ENCODE assay signal across 9 mouse cellular contexts in genomic region chr8:69874155-69874554, GRCm38 (mm10). TPM values are rescaled to one million over a fixed set of nuclear protein-coding genes. Genes with fewer than 3 reads are reported as not detected.
DNase-seq lines count a peak whose midpoint lies in the region; ATAC-seq and TF ChIP-seq lines count a peak whose summit lies in the region.
"Had no signal": no experiment of that assay in that cellular context is flagged by ENCODE, and none has a peak within 500 bp of the region (broad histone marks: within the 10 kb centered on the region; RNA-seq: fewer than 3 reads in every experiment).

No protein-coding gene starts in this region.

- no peaks in the 10 kb centered on the region for H3K9me3 ChIP-seq in hindbrain, embryonic 10.5 days
- H3K9me3 ChIP-seq in hindbrain, embryonic 12.5 days (replicated peaks), result no peaks in the 10 kb centered on the region
- H3K9me3 ChIP-seq in MEL (replicated peaks; ENCODE audit: insufficient read depth, low read length), result no peaks in the 10 kb centered on the region
- H3K9me3 ChIP-seq in lung, postnatal 0 days (ENCODE audit: low read length), result no peaks in the 10 kb centered on the region
- H3K9me3 ChIP-seq: limb, embryonic 15.5 days had no signal

- WGBS in hindbrain, embryonic 10.5 days, result 15% methylated on average over 9 of the region's 9 CpGs
- WGBS in hindbrain, embryonic 12.5 days, result 12% methylated on average over 9 of the region's 9 CpGs
- 7% methylated on average over 9 of the region's 9 CpGs for WGBS in lung, postnatal 0 days

- DNase-seq in hindbrain, embryonic 10.5 days (ENCODE audit: low spot score), result peak; percentile 74
- DNase-seq in 3T3-L1 (ENCODE audit: low read depth, low spot score) (peak; percentile 90), MEL (ENCODE audit: low read depth, low spot score) (peak; percentile 71)
- peak; percentile 48 to 69 for DNase-seq in cerebellum, postnatal 4 days (ENCODE audit: low spot score in 2 of 2)
- DNase-seq in hindlimb bud, embryonic 11.5 days (ENCODE audit: extremely low spot score, low read depth, low spot score), result peak; percentile 64
- peak; percentile 77 for DNase-seq in lung, postnatal 0 days (ENCODE audit: low spot score)
- DNase-seq in testis, postnatal 10 days (ENCODE audit: low spot score), result peak; percentile 82

- TF ChIP-seq CTCF in MEL (IDR thresholded peaks at IDR 0.05 in 2 of 3, conservative IDR thresholded peaks at IDR 0.05 in 1 of 3; ENCODE audit: control insufficient read depth in 1 of 3, insufficient read depth in 1 of 3, low read depth in 2 of 3, low read length in 3 of 3, poor library complexity in 1 of 3, severe bottlenecking in 1 of 3), result peak; percentile 71 to 89 (median 87)
- TF ChIP-seq CTCF in lung, postnatal 0 days (IDR thresholded peaks at IDR 0.05), result peak; percentile 85

- H3K27me3 ChIP-seq in hindbrain, embryonic 10.5 days (ENCODE audit: insufficient read depth, poor library complexity, severe bottlenecking), result peaks cover 33% of the 10 kb centered on the region
- H3K27me3 ChIP-seq in hindbrain, embryonic 12.5 days, result peaks cover 28% of the 10 kb centered on the region
- no peaks in the 10 kb centered on the region for H3K27me3 ChIP-seq in MEL (ENCODE audit: control insufficient read depth in 1 of 2, insufficient read depth in 2 of 2, low read length in 2 of 2)
- H3K27me3 ChIP-seq in lung, postnatal 0 days (replicated peaks; ENCODE audit: insufficient read depth, low read length), result no peaks in the 10 kb centered on the region

- no peak for ATAC-seq in hindbrain, embryonic 12.5 days (ENCODE audit: low FRiP score)
- no peak for ATAC-seq in lung, postnatal 0 days

- TF ChIP-seq EP300 in MEL (IDR thresholded peaks at IDR 0.05; ENCODE audit: low read depth in 1 of 2, low read length in 2 of 2), result no peak
- TF ChIP-seq EP300 in lung, postnatal 0 days (IDR thresholded peaks at IDR 0.05), result no peak

- H3K9ac ChIP-seq in hindbrain, embryonic 12.5 days, result no peak overlapping the region
- H3K9ac ChIP-seq in MEL (ENCODE audit: control insufficient read depth, low read depth, low read length, poor library complexity, severe bottlenecking), result no peak overlapping the region
- no peak overlapping the region for H3K9ac ChIP-seq in lung, postnatal 0 days (replicated peaks; ENCODE audit: low read depth)
- H3K9ac ChIP-seq: limb, embryonic 15.5 days had no signal

- TF ChIP-seq POLR2A in MEL (IDR thresholded peaks at IDR 0.05; ENCODE audit: control insufficient read depth in 1 of 2, insufficient read depth in 1 of 2, low read depth in 1 of 2, low read length in 2 of 2, poor library complexity in 1 of 2), result no peak

- H3K4me1 ChIP-seq in hindbrain, embryonic 10.5 days (replicated peaks), result 0 out of 2 replicates have a peak, but pooled peaks cover 4% of the 10 kb centered on the region
- no peaks in the 10 kb centered on the region for H3K4me1 ChIP-seq in hindbrain, embryonic 12.5 days
- no peaks in the 10 kb centered on the region for H3K4me1 ChIP-seq in MEL (ENCODE audit: control insufficient read depth in 1 of 2, insufficient read depth in 2 of 2, low read length in 2 of 2)
- H3K4me1 ChIP-seq in lung, postnatal 0 days (ENCODE audit: insufficient read depth, low read depth, low read length), result no peaks in the 10 kb centered on the region

- H3K4me2 ChIP-seq in hindbrain, embryonic 12.5 days (replicated peaks), result no peak overlapping the region
- no peak overlapping the region for H3K4me2 ChIP-seq in lung, postnatal 0 days (replicated peaks; ENCODE audit: low read depth, low read length)
- H3K4me2 ChIP-seq: limb, embryonic 15.5 days had no signal

- TF ChIP-seq RAD21 in MEL (IDR thresholded peaks at IDR 0.05; ENCODE audit: low read depth, low read length), result peak; percentile 90

- H3K27ac ChIP-seq in hindbrain, embryonic 10.5 days, result no peak overlapping the region
- no peak overlapping the region for H3K27ac ChIP-seq in hindbrain, embryonic 12.5 days
- no peak overlapping the region for H3K27ac ChIP-seq in MEL (ENCODE audit: control insufficient read depth, low read depth, low read length)
- no peak overlapping the region for H3K27ac ChIP-seq in lung, postnatal 0 days (ENCODE audit: low read length)
- H3K27ac ChIP-seq: limb, embryonic 15.5 days had no signal

- no peaks in the 10 kb centered on the region for H3K79me2 ChIP-seq in MEL (ENCODE audit: control insufficient read depth, insufficient read depth, low read length, poor library complexity)

- H3K36me3 ChIP-seq in hindbrain, embryonic 10.5 days, result peaks cover 27% of the 10 kb centered on the region
- peaks cover 15% of the 10 kb centered on the region for H3K36me3 ChIP-seq in hindbrain, embryonic 12.5 days
- H3K36me3 ChIP-seq in MEL (ENCODE audit: control insufficient read depth in 1 of 2, insufficient read depth in 2 of 2, low read length in 2 of 2), result no peaks in the 10 kb centered on the region
- no peaks in the 10 kb centered on the region for H3K36me3 ChIP-seq in lung, postnatal 0 days (ENCODE audit: insufficient read depth, low read length)
- H3K36me3 ChIP-seq: limb, embryonic 15.5 days had no signal

- H3K4me3 ChIP-seq in hindbrain, embryonic 10.5 days, result no peak overlapping the region
- H3K4me3 ChIP-seq in hindbrain, embryonic 12.5 days, result no peak overlapping the region
- no peak overlapping the region for H3K4me3 ChIP-seq in MEL (ENCODE audit: control insufficient read depth in 1 of 2, insufficient read depth in 1 of 2, low read depth in 2 of 2, low read length in 2 of 2)
- no peak overlapping the region for H3K4me3 ChIP-seq in lung, postnatal 0 days (ENCODE audit: low read depth, low read length)
- H3K4me3 ChIP-seq: limb, embryonic 15.5 days had no signal

TF ChIP-seq in MEL, 35 proteins besides CTCF, POLR2A, EP300 and RAD21:
- TF ChIP-seq ZC3H11A (IDR thresholded peaks at IDR 0.05; ENCODE audit: low read depth, low read length) (peak; percentile 90), SIN3A (IDR thresholded peaks at IDR 0.05; ENCODE audit: low read length) (peak; percentile 30; the same call in 1 of the 2 replicates), ZNF384 (IDR thresholded peaks at IDR 0.05; ENCODE audit: low read depth, low read length) (peak; percentile 63), POLR2AphosphoS2 (IDR thresholded peaks at IDR 0.05; ENCODE audit: low read length) (no peak), SMC3 (IDR thresholded peaks at IDR 0.05; ENCODE audit: low read depth, low read length) (peak; percentile 91), ELF1 (IDR thresholded peaks at IDR 0.05; ENCODE audit: low read depth, low read length) (no peak), CHD2 (IDR thresholded peaks at IDR 0.05; ENCODE audit: low read length) (no peak), MEF2A (IDR thresholded peaks at IDR 0.05; ENCODE audit: extremely low read depth, insufficient replicate concordance, low read depth, low read length, poor library complexity, severe bottlenecking) (no peak), BHLHE40 (IDR thresholded peaks at IDR 0.05; ENCODE audit: borderline replicate concordance, low read depth, low read length) (no peak)

RNA-seq across cellular contexts. Expression of gene Cilp2, which starts 13.3 kb away (rescaled TPM):
- polyA plus RNA-seq in hindbrain, embryonic 10.5 days (2016; fragmentation: Nextera tagmentation; extraction: Ambion mirVana), result 0.44 and 0.47 TPM in 2 replicates
- polyA plus RNA-seq in hindbrain, embryonic 12.5 days (2016; fragmentation: Nextera tagmentation; extraction: Ambion mirVana), result 1.2 and 1.5 TPM in 2 replicates
- total RNA-seq in MEL (2012; rRNA removed), result 0.04 TPM in 1 of 2 replicates, not detected in the other
- under 1 TPM in 1 of 2 experiments, not detected in 1; 0.03 TPM for polyA plus RNA-seq in MEL (2012; ENCODE audit: insufficient read depth in 1 of 2, insufficient read length in 2 of 2, low read depth in 1 of 2, low replicate concordance in 2 of 2, missing spikeins in 1 of 2)
- polyA plus RNA-seq in lung, postnatal 0 days (2015; fragmentation: Nextera tagmentation; extraction: Ambion mirVana), result 0.17 and 0.36 TPM in 2 replicates

RNA-seq across cellular contexts. Expression of gene Tssk6, which starts 27.8 kb away (rescaled TPM):
- 4.7 and 4.8 TPM in 2 replicates for polyA plus RNA-seq in hindbrain, embryonic 10.5 days (2016; fragmentation: Nextera tagmentation; extraction: Ambion mirVana)
- polyA plus RNA-seq in hindbrain, embryonic 12.5 days (2016; fragmentation: Nextera tagmentation; extraction: Ambion mirVana), result 4.1 and 4.7 TPM in 2 replicates
- total RNA-seq in MEL (2012; rRNA removed), result 2.1 and 3.4 TPM in 2 replicates
- 1 to 10 TPM in 1 of 2 experiments, not detected in 1; 3.8 TPM for polyA plus RNA-seq in MEL (2012; ENCODE audit: insufficient read depth in 1 of 2, insufficient read length in 2 of 2, low read depth in 1 of 2, low replicate concordance in 2 of 2, missing spikeins in 1 of 2)
- polyA plus RNA-seq in lung, postnatal 0 days (2015; fragmentation: Nextera tagmentation; extraction: Ambion mirVana), result 1.9 and 2.3 TPM in 2 replicates

RNA-seq across cellular contexts. Expression of gene Ndufa13, which starts 28.2 kb away (rescaled TPM):
- polyA plus RNA-seq in hindbrain, embryonic 10.5 days (2016; fragmentation: Nextera tagmentation; extraction: Ambion mirVana), result 166 and 177 TPM in 2 replicates
- 160 and 167 TPM in 2 replicates for polyA plus RNA-seq in hindbrain, embryonic 12.5 days (2016; fragmentation: Nextera tagmentation; extraction: Ambion mirVana)
- 114 and 122 TPM in 2 replicates for total RNA-seq in MEL (2012; rRNA removed)
- 10 to 100 TPM in 1 of 2 experiments, not detected in 1; 97.7 TPM for polyA plus RNA-seq in MEL (2012; ENCODE audit: insufficient read depth in 1 of 2, insufficient read length in 2 of 2, low read depth in 1 of 2, low replicate concordance in 2 of 2, missing spikeins in 1 of 2)
- 165 and 177 TPM in 2 replicates for polyA plus RNA-seq in lung, postnatal 0 days (2015; fragmentation: Nextera tagmentation; extraction: Ambion mirVana)

RNA-seq across cellular contexts. Expression of gene Yjefn3, which starts 28.4 kb away (rescaled TPM):
- 4.9 and 7.3 TPM in 2 replicates for polyA plus RNA-seq in hindbrain, embryonic 10.5 days (2016; fragmentation: Nextera tagmentation; extraction: Ambion mirVana)
- 10.1 and 12.4 TPM in 2 replicates for polyA plus RNA-seq in hindbrain, embryonic 12.5 days (2016; fragmentation: Nextera tagmentation; extraction: Ambion mirVana)
- 1.2 and 8.2 TPM in 2 replicates for total RNA-seq in MEL (2012; rRNA removed)
- 1 to 10 TPM in 1 of 2 experiments, not detected in 1; 5.3 TPM for polyA plus RNA-seq in MEL (2012; ENCODE audit: insufficient read depth in 1 of 2, insufficient read length in 2 of 2, low read depth in 1 of 2, low replicate concordance in 2 of 2, missing spikeins in 1 of 2)
- 2.1 and 3.4 TPM in 2 replicates for polyA plus RNA-seq in lung, postnatal 0 days (2015; fragmentation: Nextera tagmentation; extraction: Ambion mirVana)

RNA-seq across cellular contexts. Expression of gene Pbx4, which starts 41.9 kb away (rescaled TPM):
- 39.8 and 49.9 TPM in 2 replicates for polyA plus RNA-seq in hindbrain, embryonic 10.5 days (2016; fragmentation: Nextera tagmentation; extraction: Ambion mirVana)
- 36.4 and 39.0 TPM in 2 replicates for polyA plus RNA-seq in hindbrain, embryonic 12.5 days (2016; fragmentation: Nextera tagmentation; extraction: Ambion mirVana)
- 7.2 and 9.3 TPM in 2 replicates for total RNA-seq in MEL (2012; rRNA removed)
- 10 to 100 TPM in 1 of 2 experiments, not detected in 1; 15.6 TPM for polyA plus RNA-seq in MEL (2012; ENCODE audit: insufficient read depth in 1 of 2, insufficient read length in 2 of 2, low read depth in 1 of 2, low replicate concordance in 2 of 2, missing spikeins in 1 of 2)
- 15.9 and 17.0 TPM in 2 replicates for polyA plus RNA-seq in lung, postnatal 0 days (2015; fragmentation: Nextera tagmentation; extraction: Ambion mirVana)
